Mouse (Mus musculus) frontal cortex, adult (tissue): ENCODE measurements at regions not wholly inside any gene's neighbourhood (a gene's known extent, or its start where the extent isn't known, plus 50 kb on each side); places are given as distances from the start of the nearest gene placed in this dataset.

ENCODE experiments used
- ATAC-seq: cut with Nextera tagmentation; 2 replicates; pipeline ENCODE4 v1.9.2; 2017; ENCODE audit warnings: mild to moderate bottlenecking, moderate library complexity, mixed read lengths; ENCODE audit not compliant: low TSS enrichment

DNA sequence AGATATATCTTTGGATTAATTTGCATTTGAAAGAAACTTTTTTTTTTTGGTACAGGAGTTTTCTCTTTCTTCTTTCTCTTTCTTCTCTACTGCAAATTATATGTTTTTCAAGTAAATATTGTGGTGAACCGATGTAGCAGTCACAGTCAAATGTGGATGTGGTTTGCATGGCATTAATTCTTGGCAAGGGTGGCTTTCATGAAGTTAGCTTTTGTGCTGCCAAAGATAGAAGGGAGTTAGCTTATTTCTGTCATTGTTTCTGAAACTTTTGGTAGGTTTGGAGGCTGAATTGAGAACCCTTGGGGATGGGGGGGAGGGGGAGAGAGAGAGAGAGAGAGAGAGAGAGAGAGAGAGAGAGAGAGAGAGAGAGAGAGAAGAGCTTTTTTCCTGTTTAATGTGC lies 166.1 kb upstream of the Ubash3b start:
- ATAC-seq: no peak

DNA sequence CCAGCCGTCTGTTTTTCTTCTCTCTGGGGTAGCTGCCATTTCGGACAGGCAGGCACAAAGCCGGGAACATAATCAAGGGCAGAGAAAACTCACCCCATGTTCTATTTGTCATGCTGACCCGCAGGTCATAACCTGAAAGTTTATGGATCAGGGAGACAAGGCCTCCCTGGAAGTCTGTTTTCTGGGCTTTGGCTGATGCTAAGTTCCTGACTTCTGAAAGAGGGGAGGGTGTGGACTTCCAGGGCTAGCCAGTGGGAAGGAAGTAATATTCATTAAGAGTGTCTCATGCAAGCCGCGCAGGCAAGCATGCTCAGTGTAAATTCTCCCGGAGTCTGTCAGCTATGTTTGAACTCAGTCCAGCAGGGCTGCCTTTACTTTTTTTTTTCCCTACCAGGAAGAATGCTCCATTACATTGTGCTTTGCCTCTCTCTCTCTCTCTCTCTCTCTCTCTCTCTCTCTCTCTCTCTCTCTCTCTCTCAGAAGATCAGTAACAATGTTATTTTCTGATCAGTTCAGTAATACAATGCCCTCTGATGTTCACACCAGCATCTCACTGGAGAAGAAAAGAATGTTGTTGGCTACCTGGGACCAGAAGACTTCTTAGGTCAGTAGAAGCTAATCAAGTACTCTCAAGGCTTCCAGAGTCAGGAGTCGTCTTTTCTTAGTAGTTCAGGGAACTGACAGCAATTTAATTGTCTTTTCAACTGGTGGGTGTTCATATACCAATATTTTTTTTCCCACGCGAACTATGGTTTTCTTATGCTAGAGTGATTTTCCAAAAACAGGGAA lies 165.5 kb upstream of the Ubash3b start:
- ATAC-seq: no peak

DNA sequence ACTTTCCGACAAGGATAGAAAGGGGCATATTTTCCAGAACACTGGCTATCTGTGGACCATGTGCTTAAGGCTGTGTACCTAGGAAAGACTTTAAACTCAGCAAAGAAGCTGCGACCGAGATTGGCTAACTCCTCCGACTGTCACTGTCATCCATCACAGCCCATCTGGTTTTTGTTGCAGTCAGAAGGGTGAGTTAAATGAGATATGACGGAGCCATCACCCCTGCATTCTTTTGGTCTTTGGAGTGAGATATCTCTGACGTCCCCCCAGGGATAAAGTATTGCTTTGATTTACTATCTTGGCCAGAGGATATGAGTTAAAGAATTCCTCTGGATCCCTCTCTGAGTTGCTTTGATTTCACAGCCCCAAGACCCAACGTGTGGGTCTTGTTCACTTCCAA lies 160.0 kb upstream of the Ubash3b start:
- ATAC-seq: no peak

DNA sequence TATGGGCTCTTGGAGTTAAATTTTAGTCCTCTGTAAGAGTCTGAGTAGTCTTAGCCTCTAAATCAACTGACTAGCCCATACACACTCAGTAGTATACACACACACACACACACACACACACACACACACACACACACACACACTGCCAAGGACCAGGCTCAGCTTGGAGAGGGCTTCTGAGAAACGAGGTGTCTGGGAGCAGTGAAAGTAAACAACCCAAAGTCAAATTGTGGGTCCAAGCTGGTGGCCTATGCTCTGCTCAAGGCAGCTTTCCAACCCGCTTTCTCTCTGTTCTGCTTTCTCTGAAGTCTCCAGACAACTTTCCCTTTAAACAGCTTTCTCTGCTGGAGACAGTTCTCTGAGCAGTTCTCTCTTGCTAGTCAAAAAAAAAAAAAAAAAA lies 157.6 kb upstream of the Ubash3b start:
- no peak for ATAC-seq

DNA sequence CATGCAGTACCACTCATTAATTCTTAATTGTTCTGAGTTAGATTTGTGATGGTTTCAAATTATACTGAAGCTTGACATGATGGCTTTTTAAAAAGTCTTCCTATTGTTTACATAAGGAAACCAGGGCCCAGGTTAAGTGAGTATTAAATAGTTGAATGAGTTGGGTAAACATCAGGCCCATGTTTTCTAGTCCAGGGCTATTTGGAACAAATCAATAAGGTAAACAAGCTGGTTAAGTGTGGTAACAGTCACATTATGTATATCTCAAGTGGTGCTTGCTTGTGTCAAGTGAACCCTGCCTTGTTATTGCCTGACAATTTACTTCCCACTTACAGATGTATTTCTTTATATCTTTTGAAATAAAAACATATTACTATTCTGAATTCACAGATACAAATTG lies 144.7 kb upstream of the Ubash3b start:
- no peak for ATAC-seq

DNA sequence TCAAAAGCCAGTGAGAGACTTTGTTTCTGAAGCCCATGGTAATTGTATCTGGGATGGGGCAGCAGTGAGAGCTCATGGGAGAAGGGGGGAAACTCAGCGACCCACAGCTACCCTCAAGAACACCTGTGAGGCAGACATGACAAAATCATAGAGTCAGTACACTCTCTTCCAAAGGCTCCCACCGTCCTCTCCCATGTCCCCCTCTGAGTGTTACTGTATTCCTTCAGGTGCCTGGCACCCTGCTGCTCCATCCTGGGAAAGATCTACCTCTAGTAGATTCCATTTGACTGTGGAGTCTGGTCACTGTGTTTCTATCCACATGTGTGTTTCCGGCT lies 142.0 kb upstream of the Ubash3b start:
- ATAC-seq: no peak

DNA sequence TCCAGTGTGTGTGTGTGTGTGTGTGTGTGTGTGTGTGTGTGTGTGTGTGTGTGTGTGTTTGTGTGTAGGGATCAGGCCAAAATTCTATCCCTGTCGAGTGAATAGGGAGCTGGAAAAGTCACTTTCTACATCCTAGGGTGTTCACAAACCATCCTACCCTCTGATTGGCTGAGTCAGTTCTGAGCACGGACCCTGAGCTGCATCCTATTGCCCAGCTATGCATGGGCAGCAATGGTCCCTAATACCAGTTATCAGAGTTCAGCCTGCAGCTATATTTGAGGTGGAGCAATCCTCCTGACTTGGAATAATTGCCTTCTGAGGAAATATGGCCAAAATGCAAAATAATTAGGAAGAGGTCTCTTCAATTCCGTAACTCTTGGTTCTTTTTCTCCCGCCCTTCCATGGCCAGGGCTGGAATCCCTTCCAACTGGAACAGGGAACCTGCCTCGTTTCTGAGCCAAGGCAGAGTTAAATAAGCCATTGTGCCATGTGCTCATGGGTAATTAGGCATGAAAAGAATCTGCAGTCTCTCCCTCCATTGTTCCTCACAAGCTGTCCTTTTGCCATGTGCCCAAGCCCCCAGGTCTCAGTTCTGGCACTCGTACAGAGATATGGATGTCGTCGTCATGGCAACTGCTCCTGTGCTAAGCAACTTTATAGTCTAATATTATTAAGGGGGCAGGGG lies 141.5 kb upstream of the Ubash3b start:
- no peak for ATAC-seq

DNA sequence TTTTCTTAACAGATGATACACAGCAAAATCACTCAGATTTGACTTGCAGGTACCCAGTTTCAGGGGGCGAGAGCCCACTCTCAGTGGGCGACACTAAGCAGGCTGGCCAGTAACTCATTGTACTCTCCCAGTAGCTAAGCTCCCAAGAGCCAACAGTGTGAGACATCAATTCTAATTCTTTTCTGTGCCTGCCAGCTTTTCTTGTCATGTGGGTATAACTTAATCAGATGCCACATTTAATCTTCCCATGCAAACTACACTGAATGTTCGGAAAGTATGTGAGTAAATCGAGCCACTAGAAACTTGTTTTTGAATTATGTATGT lies 124.6 kb upstream of the Ubash3b start:
- ATAC-seq: no peak; the same call in 1 of the 2 replicates

DNA sequence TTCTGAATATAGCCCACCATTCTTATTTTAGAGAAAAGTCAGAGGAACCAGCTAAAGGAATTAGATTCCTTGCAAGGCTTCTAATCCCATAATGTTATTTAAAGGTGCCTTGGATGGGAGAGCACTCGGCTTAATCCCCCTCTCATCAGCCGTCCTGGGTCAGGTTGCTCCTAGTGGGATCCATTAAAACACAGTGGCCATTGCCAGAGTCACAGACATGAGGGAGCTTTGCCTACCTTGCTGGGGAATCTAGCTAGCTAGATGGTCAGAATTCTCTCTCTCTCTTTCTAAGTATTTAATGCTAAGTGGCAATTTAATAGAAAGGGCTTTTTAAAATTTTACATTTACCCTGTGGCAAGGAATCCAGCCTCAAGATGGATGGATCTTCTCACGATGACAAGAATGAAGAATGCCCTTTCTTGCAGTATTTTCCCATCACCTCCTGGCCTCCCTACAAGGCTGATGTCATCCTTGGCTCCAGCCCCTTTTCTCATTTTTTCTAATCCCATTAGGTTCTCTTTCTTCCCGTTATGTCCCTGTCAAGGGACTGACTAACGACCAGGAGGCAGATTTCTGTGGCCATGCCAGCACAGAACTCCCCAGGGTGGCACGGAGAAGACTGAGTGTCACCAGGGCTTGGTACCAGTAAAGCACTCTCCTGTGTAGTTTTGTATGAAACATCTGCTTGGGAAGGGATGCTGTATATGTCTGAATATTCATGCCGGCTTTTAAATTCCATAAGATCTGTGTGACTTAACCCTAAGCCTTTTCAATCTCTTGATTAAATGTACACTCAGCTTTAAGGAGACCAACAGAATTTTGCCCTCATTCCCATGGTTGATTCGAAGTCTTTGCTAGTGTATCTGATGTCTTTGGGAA lies 124.0 kb upstream of the Ubash3b start:
- no peak for ATAC-seq

DNA sequence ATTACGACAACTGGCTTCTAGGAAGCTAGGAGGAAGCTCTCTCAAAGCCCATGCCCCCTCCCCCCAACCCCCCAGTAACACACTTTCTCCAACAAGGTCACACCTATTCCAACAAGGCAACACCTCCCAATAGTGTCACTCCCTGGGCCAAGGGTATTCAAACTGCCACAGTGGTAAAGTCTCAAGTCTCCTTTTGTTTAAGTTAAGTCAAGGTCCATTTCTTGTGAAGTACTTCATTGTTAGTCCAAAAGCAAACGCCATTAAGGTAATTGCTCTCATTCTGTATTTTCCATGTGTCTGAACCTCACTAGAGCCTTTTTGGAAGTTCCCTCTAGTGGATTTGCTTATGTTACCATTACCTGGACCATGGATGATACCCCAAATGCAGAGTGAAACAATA lies 116.2 kb upstream of the Ubash3b start:
- no peak for ATAC-seq

DNA sequence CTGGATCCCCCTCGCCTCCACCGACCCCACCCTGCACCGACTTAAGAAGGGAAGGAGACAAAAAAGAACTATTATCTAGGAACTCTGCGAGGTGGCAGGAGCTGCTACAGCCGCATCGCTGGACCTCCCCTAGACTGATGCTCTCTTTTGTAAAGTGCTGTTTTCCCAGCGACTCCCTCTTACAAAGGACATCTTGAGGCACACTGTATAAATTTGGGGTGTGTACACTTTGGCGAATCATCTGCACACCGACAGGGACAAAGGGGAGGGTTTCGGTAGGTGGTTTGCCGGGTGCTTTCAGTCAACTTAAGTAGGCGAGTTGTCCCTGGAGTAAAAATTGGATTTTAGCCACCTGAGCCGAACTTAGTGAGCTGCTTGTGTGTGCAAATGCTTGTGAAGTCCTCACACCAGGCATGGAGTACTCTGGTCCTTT lies 112.4 kb upstream of the Ubash3b start:
- ATAC-seq: no peak

DNA sequence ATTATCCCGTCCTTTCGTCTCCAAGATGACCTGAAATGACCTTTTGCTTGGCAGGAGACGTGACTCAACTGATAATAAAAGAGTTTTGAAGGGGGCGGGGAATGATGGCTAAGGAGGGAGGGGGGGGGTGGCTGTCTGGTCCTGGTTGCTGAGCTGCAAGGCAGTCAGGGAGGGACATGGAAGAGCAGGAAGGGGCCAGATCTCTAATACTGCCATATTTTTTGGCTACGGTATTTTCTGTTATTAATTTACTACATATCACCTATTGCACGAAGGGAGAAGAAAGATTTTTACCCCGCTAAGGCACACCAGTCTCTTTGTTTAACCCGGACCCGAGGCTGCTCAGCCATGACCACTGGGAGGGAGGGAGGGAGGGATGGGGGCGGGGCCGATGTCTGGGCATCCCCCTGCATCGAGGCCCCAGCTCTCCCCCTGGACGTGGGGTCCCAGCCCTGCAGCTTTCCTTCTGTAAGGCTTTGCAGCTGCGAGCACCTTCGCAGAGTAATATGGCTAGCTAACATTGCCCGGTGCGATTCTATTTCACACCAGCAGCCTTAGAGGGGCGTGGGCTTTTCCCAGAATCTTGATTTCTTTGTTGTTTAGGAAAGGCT lies 111.8 kb upstream of the Ubash3b start:
- ATAC-seq: no peak

DNA sequence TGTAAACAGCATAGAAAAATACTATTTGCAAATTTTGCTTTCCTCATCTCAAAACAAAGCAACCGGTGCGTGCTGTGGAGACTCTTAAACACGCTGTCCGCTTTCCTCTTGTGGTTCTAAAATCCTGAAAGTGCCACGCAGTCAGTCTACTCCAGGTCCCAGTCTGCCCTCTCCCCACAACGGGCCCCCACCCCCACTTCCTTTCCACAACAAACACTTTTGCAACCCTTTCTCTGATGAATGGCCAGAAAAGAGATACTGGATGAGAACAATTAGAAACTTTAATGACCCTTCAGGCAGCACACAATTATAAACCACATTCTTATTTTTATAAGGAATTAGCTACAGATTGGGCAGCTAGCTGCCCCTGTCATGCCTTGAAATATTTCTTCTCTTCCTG lies 111.1 kb upstream of the Ubash3b start:
- no peak for ATAC-seq

DNA sequence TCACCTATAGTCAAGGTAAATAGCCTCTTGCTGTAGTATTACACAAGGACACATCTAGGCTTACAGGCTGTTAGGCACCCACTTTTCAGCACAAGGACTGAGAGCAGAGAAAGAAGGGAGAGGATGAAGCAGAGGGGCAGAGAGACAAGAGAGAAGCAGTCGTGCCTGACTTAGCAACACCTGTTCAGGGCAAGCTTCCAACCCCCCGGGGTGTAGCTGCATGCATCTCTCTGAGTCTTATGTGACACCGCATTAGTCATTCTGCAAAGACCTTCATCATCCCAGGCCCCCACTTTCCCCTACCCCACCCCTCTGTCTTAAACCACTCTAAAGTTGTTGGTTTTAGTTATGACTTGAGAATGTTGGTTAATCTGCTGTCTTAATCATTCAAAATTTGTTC lies 106.6 kb upstream of the Ubash3b start:
- no peak for ATAC-seq

DNA sequence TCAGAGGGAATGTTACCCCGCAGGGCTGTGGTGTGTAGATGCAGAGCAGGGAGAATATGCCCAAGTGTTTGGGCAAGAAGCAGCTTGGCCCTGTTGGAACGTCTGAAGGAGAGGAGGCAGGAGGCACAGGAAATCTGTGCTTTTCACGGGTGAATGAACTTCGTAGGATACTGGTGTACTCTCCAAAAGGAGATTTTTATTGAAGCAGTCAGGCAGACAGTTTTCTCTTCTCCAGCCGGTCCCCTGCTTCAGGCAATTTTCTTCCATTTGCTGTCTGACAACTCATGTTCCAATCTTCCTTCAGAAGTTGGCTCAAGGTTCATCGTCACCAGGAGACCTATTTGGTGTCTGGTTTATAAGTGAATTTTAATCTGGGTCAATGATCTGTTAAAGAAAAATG lies 103.0 kb upstream of the Ubash3b start:
- no peak for ATAC-seq

DNA sequence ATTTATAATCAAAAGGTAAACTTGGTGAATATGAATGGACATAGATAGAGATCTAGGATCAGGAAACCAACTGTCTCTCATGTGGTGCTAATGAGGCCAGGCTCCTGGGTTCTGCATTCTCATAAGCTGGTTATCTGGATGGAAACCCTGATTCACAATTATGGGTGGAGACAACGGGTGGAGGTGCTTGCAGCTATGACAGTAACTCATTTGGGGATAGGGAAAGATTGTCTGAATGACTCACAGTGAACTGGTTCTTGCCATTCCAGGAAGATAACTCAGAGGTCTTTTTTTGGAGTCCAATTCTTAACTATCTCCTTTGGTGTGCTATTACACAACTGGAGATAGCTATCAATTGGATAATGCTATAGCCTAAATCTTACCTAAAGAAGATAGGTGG lies 95.7 kb upstream of the Ubash3b start:
- ATAC-seq: no peak

DNA sequence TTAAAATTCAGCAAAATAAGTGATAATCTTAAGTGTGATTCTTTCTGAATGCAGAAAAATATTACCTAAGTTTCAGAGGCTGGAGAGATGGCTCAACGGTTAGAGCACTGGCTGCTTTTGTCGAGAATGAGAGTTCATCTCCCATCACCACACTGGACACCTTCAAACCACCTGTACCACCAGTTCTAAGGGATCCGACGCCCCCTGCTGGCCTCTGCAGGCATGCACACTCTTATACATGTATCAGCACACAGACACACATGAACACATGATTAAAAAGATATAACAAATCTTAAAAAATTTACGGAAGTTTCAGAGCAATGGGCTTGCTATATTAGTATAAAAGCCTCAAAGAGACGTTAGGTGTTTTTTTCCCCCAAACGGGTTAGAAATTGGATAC lies 80.9 kb upstream of the Ubash3b start:
- ATAC-seq: no peak

DNA sequence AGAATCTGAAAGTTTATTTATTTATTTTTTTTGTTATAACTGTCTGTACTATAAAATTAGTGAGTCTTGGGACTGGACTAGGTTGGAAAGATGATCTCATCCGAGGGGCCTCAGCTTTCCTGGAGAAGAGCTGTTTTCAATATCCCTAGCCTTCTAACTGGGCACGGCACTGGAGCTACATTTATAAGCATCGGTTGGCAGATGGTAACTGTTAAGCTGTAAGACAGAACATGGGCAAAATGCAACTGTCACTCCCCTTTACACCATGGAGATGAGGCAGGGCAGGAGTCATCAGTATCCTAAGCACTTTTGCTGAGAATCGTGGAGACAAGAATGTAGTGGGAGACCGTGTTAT lies 77.6 kb upstream of the Ubash3b start:
- no peak for ATAC-seq

DNA sequence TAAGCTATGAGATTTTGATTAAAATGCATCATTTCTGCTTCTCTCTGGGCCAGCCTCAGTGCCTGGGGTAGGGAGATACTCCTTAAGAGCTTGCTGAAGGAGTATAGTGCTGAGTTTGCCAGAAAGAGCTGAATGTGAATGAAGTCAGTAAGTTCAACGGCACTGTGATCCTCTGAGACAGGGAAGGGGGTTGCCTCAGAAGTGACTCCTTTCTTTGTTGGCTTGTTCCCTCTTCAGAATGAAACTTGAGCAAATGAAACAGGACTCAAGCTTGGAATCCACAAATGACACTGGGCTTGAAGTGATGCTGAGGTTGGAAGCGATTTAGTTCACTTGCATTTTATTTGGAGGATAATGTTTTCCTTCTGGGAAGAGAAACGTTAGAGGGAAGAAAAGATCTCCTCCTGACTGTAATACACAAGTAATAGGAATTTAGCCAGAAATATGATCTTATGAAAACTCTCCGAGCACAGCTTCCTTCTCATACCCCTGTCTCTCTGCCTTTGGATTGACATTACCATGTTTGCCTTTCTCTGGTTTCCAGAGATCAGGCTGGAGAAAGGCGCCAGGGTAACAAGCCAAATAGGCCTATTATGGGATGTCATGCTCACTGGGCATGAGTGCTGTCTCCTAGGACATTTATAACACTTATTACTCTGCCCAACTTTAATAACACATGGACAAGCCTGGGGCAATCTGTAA lies 77.0 kb upstream of the Ubash3b start:
- ATAC-seq: no peak

DNA sequence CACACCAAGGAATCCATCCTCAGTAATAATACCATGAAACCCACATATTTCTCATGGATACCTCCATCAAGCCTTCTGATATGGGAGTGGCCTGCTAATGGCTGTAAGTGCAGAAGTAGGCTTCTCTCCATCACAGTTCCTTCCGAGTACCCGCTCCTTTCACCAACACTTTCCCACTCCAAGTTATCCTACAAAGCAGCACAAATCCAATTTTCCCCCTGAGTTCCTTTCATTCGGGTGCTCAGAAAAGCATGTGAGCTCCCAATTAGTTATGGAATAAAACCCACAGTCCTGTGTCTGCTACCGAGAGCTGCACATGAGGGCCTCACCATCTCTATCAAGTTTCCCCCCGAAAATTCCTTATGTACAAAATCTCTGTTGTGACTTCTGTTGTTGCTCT lies 75.8 kb upstream of the Ubash3b start:
- no peak for ATAC-seq

DNA sequence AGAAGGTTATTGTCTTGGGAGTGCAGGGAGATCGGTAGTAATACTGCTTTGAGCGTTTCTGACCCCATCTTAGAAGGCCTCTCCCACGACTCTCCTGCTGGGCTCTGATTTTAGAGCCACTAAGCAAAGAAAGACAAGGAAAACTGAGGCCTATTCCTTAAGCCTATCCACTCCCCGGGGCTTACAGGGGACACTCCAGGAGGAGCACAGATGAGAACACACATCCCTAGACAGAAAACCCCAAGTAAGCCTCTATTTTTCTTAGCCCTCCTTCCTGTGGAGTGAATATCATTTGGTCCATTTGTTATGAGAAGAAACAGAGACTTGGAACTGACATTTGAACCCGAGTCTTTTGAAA lies 67.7 kb upstream of the Ubash3b start:
- peak; percentile 48 for ATAC-seq
